Mouse (Mus musculus) olfactory bulb, adult 2 months (tissue): ENCODE measurements around the gene Mettl26.

Experiments
- CTCF ChIP-seq: fragments of 200-500 bp; IDR thresholded peaks from 2 replicates; pipeline ENCODE4 v1.5.1; 2012; ENCODE audit warnings: low read depth, mild to moderate bottlenecking, low read length, moderate library complexity; ENCODE audit not compliant: insufficient read depth
- POLR2A ChIP-seq: fragments of 200-500 bp; IDR thresholded peaks from 2 replicates; pipeline ENCODE4 v1.6.1; 2012; ENCODE audit warnings: mild to moderate bottlenecking, low read depth, low read length, moderate library complexity; ENCODE audit not compliant: insufficient read depth

DNA sequence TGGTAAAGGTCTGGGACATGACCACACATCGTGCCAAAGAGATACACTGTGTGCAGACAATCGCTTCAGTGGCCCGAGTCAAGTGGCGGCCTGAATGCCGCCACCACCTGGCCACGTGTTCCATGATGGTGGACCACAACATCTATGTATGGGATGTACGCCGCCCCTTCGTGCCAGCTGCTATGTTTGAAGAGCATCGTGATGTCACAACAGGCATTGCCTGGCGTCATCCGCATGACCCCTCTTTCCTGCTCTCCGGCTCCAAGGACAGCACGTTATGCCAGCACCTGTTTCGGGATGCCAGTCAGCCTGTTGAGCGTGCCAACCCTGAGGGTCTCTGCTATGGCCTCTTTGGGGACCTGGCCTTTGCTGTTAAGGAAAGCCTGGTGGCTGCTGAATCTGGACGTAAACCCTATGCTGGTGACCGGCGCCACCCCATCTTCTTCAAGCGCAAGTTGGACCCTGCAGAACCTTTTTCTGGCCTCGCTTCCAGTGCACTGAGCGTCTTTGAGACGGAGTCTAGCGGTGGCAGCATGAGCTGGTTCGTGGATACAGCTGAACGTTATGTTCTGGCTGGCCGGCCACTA, 48.8 kb upstream of the Mettl26 start:
- no peak for TF ChIP-seq CTCF
- no peak for TF ChIP-seq POLR2A
